Comparison of ENCODE assay signal across 15 mouse cellular contexts in the genomic region with DNA sequence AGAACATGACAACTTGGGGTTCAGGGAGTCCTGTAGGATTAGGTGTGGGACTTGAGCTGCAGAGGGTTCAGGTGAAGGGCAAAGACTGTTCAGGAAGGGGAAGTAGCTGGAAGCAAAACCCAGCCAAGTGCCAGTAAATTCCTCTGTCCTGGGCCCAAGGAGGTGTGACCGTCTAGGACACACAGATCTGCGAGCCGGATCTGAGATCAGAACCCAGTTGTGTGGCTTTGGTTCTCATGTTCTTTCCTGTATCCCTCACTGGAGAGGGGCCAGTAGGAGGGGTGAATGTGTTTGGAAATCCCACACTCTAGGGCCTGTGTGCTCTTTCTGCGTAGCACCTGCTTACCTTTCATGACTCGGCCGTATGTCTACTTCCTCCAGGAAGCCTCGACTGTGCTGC. TPM values are rescaled to one million over a fixed set of nuclear protein-coding genes. Genes with fewer than 3 reads are reported as not detected.
A peak's percentile ranks its signal among the peaks of the same experiment; 100 is the strongest.
DNase-seq lines count a peak whose midpoint lies in the region; ATAC-seq and TF ChIP-seq lines count a peak whose summit lies in the region.
"Had no signal": no experiment of that assay in that cellular context is flagged by ENCODE, and none has a peak within 500 bp of the region (broad histone marks: within the 10 kb centered on the region; RNA-seq: fewer than 3 reads in every experiment).

No protein-coding gene starts in this region.

- peak overlapping the region; percentile 53 for H3K9ac ChIP-seq in MEL (ENCODE audit: control insufficient read depth, low read depth, low read length, poor library complexity, severe bottlenecking)
- H3K9ac ChIP-seq: hindbrain, embryonic 12.5 days; intestine, embryonic 15.5 days had no signal

- peak; percentile 28 for DNase-seq in lung, postnatal 10 days
- DNase-seq in lung, postnatal 4 days = no peak
- DNase-seq in MEL (ENCODE audit: low read depth, low spot score) = peak; percentile 34
- peak; percentile 76 for DNase-seq in kidney, adult 2 months
- DNase-seq in lung, postnatal 25 days (ENCODE audit: low spot score) = peak; percentile 56
- no peak for DNase-seq in c-Kit-positive CD71-positive TER-119-positive erythroid progenitor cells, embryonic 14.5 days (ENCODE audit: low spot score)
- DNase-seq: cerebellum, adult 18-20 months; embryo, embryonic 11 days; gastrocnemius, postnatal 25 days; layer of hippocampus, adult 9-11 months; right cerebral cortex, postnatal 25 days had no signal

- no peaks in the 10 kb centered on the region for H3K9me3 ChIP-seq in MEL (replicated peaks; ENCODE audit: insufficient read depth, low read length)
- H3K9me3 ChIP-seq: hindbrain, embryonic 12.5 days; intestine, embryonic 15.5 days had no signal

- WGBS in kidney, adult 2 months = 27% methylated on average over 7 of the region's 7 CpGs

- no peak for TF ChIP-seq CTCF in MEL (IDR thresholded peaks at IDR 0.05 in 2 of 3, conservative IDR thresholded peaks at IDR 0.05 in 1 of 3; ENCODE audit: control insufficient read depth in 1 of 3, insufficient read depth in 1 of 3, low read depth in 2 of 3, low read length in 3 of 3, poor library complexity in 1 of 3, severe bottlenecking in 1 of 3)
- no peak for TF ChIP-seq CTCF in kidney, adult 2 months (conservative IDR thresholded peaks at IDR 0.05; ENCODE audit: insufficient read depth, insufficient read length, low read depth, low read length)

- H3K36me3 ChIP-seq in MEL (ENCODE audit: control insufficient read depth in 1 of 2, insufficient read depth in 2 of 2, low read length in 2 of 2) = peaks cover 7 to 36% of the 10 kb centered on the region in 2 experiments; a peak in 3 of 4 replicates
- H3K36me3 ChIP-seq in kidney, adult 2 months (ENCODE audit: control insufficient read depth, insufficient read depth, low read length) = no peaks in the 10 kb centered on the region
- H3K36me3 ChIP-seq: hindbrain, embryonic 12.5 days; intestine, embryonic 15.5 days had no signal

- H3K27ac ChIP-seq in MEL (ENCODE audit: control insufficient read depth, low read depth, low read length) = peak overlapping the region; percentile 77; the same call in 1 of the 2 replicates
- H3K27ac ChIP-seq in kidney, adult 2 months (ENCODE audit: insufficient read depth, low read depth, low read length) = peak overlapping the region; percentile 75
- H3K27ac ChIP-seq: hindbrain, embryonic 12.5 days; intestine, embryonic 15.5 days had no signal

- ATAC-seq in cerebellum, adult (ENCODE audit: insufficient number of reproducible peaks, low FRiP score, low TSS enrichment) = no peak
- ATAC-seq: intestine, embryonic 15.5 days had no signal

- TF ChIP-seq EP300 in MEL (IDR thresholded peaks at IDR 0.05; ENCODE audit: low read depth in 1 of 2, low read length in 2 of 2) = peak in 1 of 2 experiments; percentile 20; a peak in 1 of 4 replicates

- H3K27me3 ChIP-seq in MEL (ENCODE audit: control insufficient read depth in 1 of 2, insufficient read depth in 2 of 2, low read length in 2 of 2) = no peaks in the 10 kb centered on the region
- H3K27me3 ChIP-seq in kidney, adult 2 months (replicated peaks; ENCODE audit: control insufficient read depth, insufficient read depth, low read length) = no peaks in the 10 kb centered on the region

- peak overlapping the region in 1 of 2 experiments; percentile 11; a peak in 1 of 4 replicates for H3K4me3 ChIP-seq in MEL (ENCODE audit: control insufficient read depth in 1 of 2, insufficient read depth in 1 of 2, low read depth in 2 of 2, low read length in 2 of 2)
- no peak overlapping the region for H3K4me3 ChIP-seq in kidney, adult 2 months (ENCODE audit: insufficient read depth, low read depth, low read length)
- H3K4me3 ChIP-seq: erythroblast, embryonic 14.5 days; hindbrain, embryonic 12.5 days; intestine, embryonic 15.5 days had no signal

- TF ChIP-seq POLR2A in MEL (IDR thresholded peaks at IDR 0.05; ENCODE audit: control insufficient read depth in 1 of 2, insufficient read depth in 1 of 2, low read depth in 1 of 2, low read length in 2 of 2, poor library complexity in 1 of 2) = no peak
- TF ChIP-seq POLR2A in kidney, adult 2 months (IDR thresholded peaks at IDR 0.05; ENCODE audit: low read depth, low read length) = no peak

- no peak for TF ChIP-seq RAD21 in MEL (IDR thresholded peaks at IDR 0.05; ENCODE audit: low read depth, low read length)

- peaks cover 24 to 29% of the 10 kb centered on the region in 2 experiments for H3K4me1 ChIP-seq in MEL (ENCODE audit: control insufficient read depth in 1 of 2, insufficient read depth in 2 of 2, low read length in 2 of 2)
- peaks cover 64% of the 10 kb centered on the region for H3K4me1 ChIP-seq in kidney, adult 2 months (ENCODE audit: control insufficient read depth, insufficient read depth, low read length)

- peaks cover 87% of the 10 kb centered on the region for H3K79me2 ChIP-seq in MEL (ENCODE audit: control insufficient read depth, insufficient read depth, low read length, poor library complexity)

TF ChIP-seq in MEL, 35 proteins besides CTCF, POLR2A, EP300 and RAD21:
- TF ChIP-seq SIN3A (IDR thresholded peaks at IDR 0.05; ENCODE audit: low read length) = 0 out of 2 replicates have a peak, but pooled peaks have one; percentile 23
- no peak for TF ChIP-seq NELFE (IDR thresholded peaks at IDR 0.05; ENCODE audit: low read depth, low read length)
- no peak for TF ChIP-seq TAL1 (IDR thresholded peaks at IDR 0.05; ENCODE audit: low read length)

RNA-seq across cellular contexts. Expression of gene Slc45a3, which starts 4.6 kb away (rescaled TPM):
- total RNA-seq in MEL (2012; rRNA removed) = 34.1 and 40.7 TPM in 2 replicates
- 10 to 100 TPM in 1 of 2 experiments, not detected in 1; 15.6 TPM for polyA plus RNA-seq in MEL (2012; ENCODE audit: insufficient read depth in 1 of 2, insufficient read length in 2 of 2, low read depth in 1 of 2, low replicate concordance in 2 of 2, missing spikeins in 1 of 2)
- polyA plus RNA-seq in kidney, adult 2 months (2012; rRNA removed) = 30.5 and 37.8 TPM in 2 replicates

RNA-seq across cellular contexts. Expression of gene Elk4, which starts 40.1 kb away (rescaled TPM):
- 18.8 and 19.4 TPM in 2 replicates for total RNA-seq in MEL (2012; rRNA removed)
- polyA plus RNA-seq in MEL (2012; ENCODE audit: insufficient read depth in 1 of 2, insufficient read length in 2 of 2, low read depth in 1 of 2, low replicate concordance in 2 of 2, missing spikeins in 1 of 2) = 100 to 1,000 TPM in 1 of 2 experiments, 10 to 100 TPM in 1; 20.3 to 191 TPM
- polyA plus RNA-seq in kidney, adult 2 months (2012; rRNA removed) = 18.4 and 27.8 TPM in 2 replicates

RNA-seq across cellular contexts. Expression of gene Nucks1, which starts 57.0 kb away (rescaled TPM):
- 113 and 121 TPM in 2 replicates for total RNA-seq in MEL (2012; rRNA removed)
- 10 to 100 TPM; 53.7 to 84.0 TPM for polyA plus RNA-seq in MEL (2012; ENCODE audit: insufficient read depth in 1 of 2, insufficient read length in 2 of 2, low read depth in 1 of 2, low replicate concordance in 2 of 2, missing spikeins in 1 of 2)
- polyA plus RNA-seq in kidney, adult 2 months (2012; rRNA removed) = 8.4 and 14.3 TPM in 2 replicates

Comparison
In these comparisons a context has a peak if more than half of its experiments do, and no peak if none do; other contexts are left out.
1. DNase-seq: peak in lung, postnatal 10 days (single experiment), MEL (single experiment), kidney, adult 2 months (single experiment) and lung, postnatal 25 days (single experiment); none in lung, postnatal 4 days (0 of 2) and c-Kit-positive CD71-positive TER-119-positive erythroid progenitor cells, embryonic 14.5 days (single experiment).